Mouse (Mus musculus) liver, embryonic 12.5 days (tissue): ENCODE results near the gene Gas1. TPM values are rescaled to one million over a fixed set of nuclear protein-coding genes. Genes with fewer than 3 reads are reported as not detected.
A peak's percentile ranks its signal among the peaks of the same experiment; 100 is the strongest.

Source experiments
- ATAC-seq: fragments of 200-750 bp; cut with Nextera tagmentation; 2 replicates; pipeline ENCODE4 v1.8.0; 2017; ENCODE audit warnings: moderate number of reproducible peaks, mild to moderate bottlenecking, moderate library complexity
- H3K27ac ChIP-seq: fragments of 300-500 bp; sonication (generic); 2 replicates; pipeline ENCODE4 v1.5.1; 2016; ENCODE audit warnings: mild to moderate bottlenecking
- H3K27me3 ChIP-seq: fragments of 300-500 bp; sonication (generic); replicated peaks from 2 replicates; pipeline ENCODE4 v1.6.1; 2016; ENCODE audit warnings: mild to moderate bottlenecking, moderate library complexity
- H3K36me3 ChIP-seq: fragments of 300-500 bp; sonication (generic); 2 replicates; pipeline ENCODE4 v1.6.1; 2016; ENCODE audit warnings: mild to moderate bottlenecking, moderate library complexity
- H3K4me1 ChIP-seq: fragments of 300-500 bp; sonication (generic); 2 replicates; pipeline ENCODE4 v1.6.1; 2016
- H3K4me2 ChIP-seq: fragments of 300-500 bp; sonication (generic); 2 replicates; pipeline ENCODE4 v1.6.1; 2016; ENCODE audit warnings: mild to moderate bottlenecking, moderate library complexity
- H3K4me3 ChIP-seq: fragments of 300-500 bp; sonication (generic); 2 replicates; pipeline ENCODE4 v1.5.1; 2016; ENCODE audit warnings: mild to moderate bottlenecking, moderate library complexity
- H3K9ac ChIP-seq: fragments of 300-500 bp; sonication (generic); 2 replicates; pipeline ENCODE4 v1.6.1; 2016; ENCODE audit warnings: mild to moderate bottlenecking, moderate library complexity
- H3K9me3 ChIP-seq: fragments of 300-500 bp; sonication (generic); replicated peaks from 2 replicates; pipeline ENCODE4 v1.6.1; 2016; ENCODE audit warnings: mild to moderate bottlenecking, moderate library complexity
- WGBS: fragments of 180-500 bp; shearing (Covaris S2); methylation state at CpG from one replicate; pipeline ENCODE4 v1.1.7; 2016; ENCODE audit not compliant: insufficient replicate concordance; 5-methylcytosine and 5-hydroxymethylcytosine counted together
- polyA plus RNA-seq: library from polyadenylated mRNA; unstranded; fragments of >200 nt; fragmentation: Nextera tagmentation; extraction: Ambion mirVana; gene quantifications from 2 replicates; pipeline ENCODE4 v1.2.1, GENCODE M21; 2016

Gene Gas1
- polyA plus RNA-seq, 1 experiment from 2014 or later = 11.9 TPM

GRCm38 (mm10) chr13:60172366-60173017 lies 4.7 kb downstream of the Gas1 start:
- Histone ChIP-seq H3K27me3 (peaks cover 71% of the 10 kb centered on the region), H3K36me3 (no peaks in the 10 kb centered on the region), H3K4me2 (no peak overlapping the region)

DNA sequence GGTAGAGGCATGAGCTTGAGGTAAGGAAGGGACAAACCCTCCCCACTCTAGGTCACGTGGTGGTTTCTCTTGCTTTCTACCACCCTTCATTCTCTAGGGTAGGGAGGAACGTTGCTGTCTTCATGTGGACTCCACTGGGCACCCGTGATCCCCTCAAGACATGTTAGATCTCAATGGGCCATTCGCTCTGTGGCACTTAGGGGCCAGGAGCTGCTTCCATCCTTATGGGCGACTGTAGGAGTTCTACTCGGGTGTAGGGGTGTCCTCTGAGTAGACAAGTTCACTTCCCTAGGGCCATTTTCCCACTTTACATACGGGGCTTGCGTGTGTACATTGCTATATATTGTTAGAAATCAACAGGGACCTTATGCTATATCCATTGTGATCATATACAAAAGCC lies 5.4 kb downstream of the Gas1 start:
- H3K9me3 ChIP-seq = no peaks in the 10 kb centered on the region
- no peak for ATAC-seq
- H3K4me3 ChIP-seq = no peak overlapping the region
- WGBS = 61% methylated on average over 8 of the region's 8 CpGs
- H3K4me1 ChIP-seq = peaks cover 11% of the 10 kb centered on the region; the same call in 1 of the 2 replicates
- peaks cover 64% of the 10 kb centered on the region for H3K27me3 ChIP-seq
- H3K9ac ChIP-seq = no peak overlapping the region
- H3K4me2 ChIP-seq = no peak overlapping the region
- H3K36me3 ChIP-seq = no peaks in the 10 kb centered on the region
- H3K27ac ChIP-seq = no peak overlapping the region

More at GRCm38 (mm10) chr13:60172366-60173017, 4.7 kb downstream of the Gas1 start:
- ATAC-seq = no peak
- Histone ChIP-seq H3K27ac (no peak overlapping the region), H3K4me1 (peaks cover 11% of the 10 kb centered on the region; the same call in 1 of the 2 replicates), H3K4me3 (no peak overlapping the region), H3K9me3 (no peaks in the 10 kb centered on the region), H3K9ac (no peak overlapping the region)
- WGBS = 37% methylated on average over 7 of the region's 7 CpGs

DNA sequence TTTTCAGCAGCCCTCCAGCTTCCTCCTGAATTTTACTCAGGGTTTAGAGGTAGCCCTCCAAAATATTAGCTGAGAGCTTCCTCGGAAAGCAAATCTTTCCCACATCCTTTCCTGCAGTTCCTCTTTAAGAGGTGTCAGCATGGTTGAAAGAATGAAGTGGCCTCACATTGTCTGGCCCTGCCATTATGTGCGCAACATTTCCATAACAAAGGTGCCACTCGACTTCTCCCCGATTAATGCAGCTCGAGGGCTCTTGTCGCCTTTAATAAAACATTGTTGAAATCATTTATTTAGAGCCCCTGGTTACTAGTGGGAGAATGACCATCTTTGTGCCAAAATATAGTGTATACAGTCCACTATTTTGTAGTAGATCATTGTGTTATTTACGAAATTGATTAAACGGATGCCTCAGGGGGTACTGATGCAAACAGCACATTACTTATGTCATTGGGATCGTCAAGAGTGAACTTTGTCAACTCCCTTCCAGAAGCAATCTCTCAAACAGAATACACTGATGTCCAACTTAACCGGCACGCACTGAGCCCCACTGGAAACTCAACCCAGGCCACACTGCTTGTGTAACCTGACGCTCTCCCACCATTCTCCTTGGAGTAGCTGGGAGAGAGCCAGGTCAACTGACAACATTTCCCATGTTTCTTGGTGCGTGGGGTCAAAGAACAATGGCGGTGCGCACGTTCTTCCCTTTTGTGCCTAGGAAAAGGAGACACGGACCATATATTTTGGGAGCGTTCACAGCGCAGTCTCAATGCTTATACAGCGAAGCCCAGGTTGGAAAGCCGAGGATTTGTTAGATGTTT lies 6.1 kb downstream of the Gas1 start:
- Histone ChIP-seq H3K4me2 (no peak overlapping the region), H3K9ac (no peak overlapping the region), H3K36me3 (no peaks in the 10 kb centered on the region), H3K27ac (no peak overlapping the region), H3K9me3 (no peaks in the 10 kb centered on the region), H3K4me1 (peaks cover 9% of the 10 kb centered on the region; the same call in 1 of the 2 replicates), H3K27me3 (peaks cover 57% of the 10 kb centered on the region), H3K4me3 (no peak overlapping the region)
- 65% methylated on average over 21 of the region's 21 CpGs for WGBS
- ATAC-seq = no peak

DNA sequence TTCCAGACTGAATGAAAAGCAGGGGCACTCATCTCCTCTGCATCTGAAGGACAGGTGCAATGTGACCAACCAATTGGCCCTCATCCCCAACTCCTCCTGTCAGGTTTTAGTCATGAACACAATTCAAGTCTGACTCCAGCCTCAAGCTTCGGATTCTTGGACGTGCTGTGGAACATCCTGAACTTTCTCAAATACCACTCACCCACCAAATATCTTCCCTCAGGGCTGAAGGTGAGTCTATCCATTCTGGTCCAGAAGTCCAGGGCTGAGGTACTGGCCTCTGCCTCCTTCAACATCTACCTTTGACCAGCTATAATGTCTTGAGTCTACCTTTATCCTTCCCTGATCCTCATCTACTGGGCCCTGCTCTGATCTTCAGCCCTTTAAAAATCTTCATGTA lies 8.1 kb downstream of the Gas1 start:
- Histone ChIP-seq H3K4me3 (no peak overlapping the region), H3K27ac (no peak overlapping the region), H3K9ac (no peak overlapping the region), H3K27me3 (peaks cover 37% of the 10 kb centered on the region), H3K9me3 (no peaks in the 10 kb centered on the region), H3K4me1 (no peaks in the 10 kb centered on the region), H3K36me3 (no peaks in the 10 kb centered on the region), H3K4me2 (no peak overlapping the region)
- 69% methylated on average over 2 of the region's 2 CpGs for WGBS
- ATAC-seq = no peak

- Histone ChIP-seq H3K9ac (no peak overlapping the region), H3K27me3 (no peaks in the 10 kb centered on the region), H3K27ac (no peak overlapping the region), H3K4me3 (no peak overlapping the region), H3K4me1 (no peaks in the 10 kb centered on the region), H3K9me3 (0 out of 2 replicates have a peak, but pooled peaks cover 3% of the 10 kb centered on the region), H3K36me3 (no peaks in the 10 kb centered on the region), H3K4me2 (no peak overlapping the region)
- no peak for ATAC-seq
- whole genome bisulfite sequencing = 43% methylated on average over 19 of the region's 19 CpGs
Measured at GRCm38 (mm10) chr13:60156294-60157126, 20.7 kb downstream of the Gas1 start.

- H3K4me3 ChIP-seq = no peak overlapping the region
- no peak overlapping the region for H3K27ac ChIP-seq
- H3K9ac ChIP-seq = no peak overlapping the region
- 0 out of 2 replicates have a peak, but pooled peaks cover 3% of the 10 kb centered on the region for H3K9me3 ChIP-seq
- H3K27me3 ChIP-seq = no peaks in the 10 kb centered on the region
- no peaks in the 10 kb centered on the region for H3K36me3 ChIP-seq
- H3K4me2 ChIP-seq = no peak overlapping the region
- 64% methylated on average over 3 of the region's 3 CpGs for WGBS
- no peak for ATAC-seq
- H3K4me1 ChIP-seq = no peaks in the 10 kb centered on the region
Measured at GRCm38 (mm10) chr13:60154170-60154569, 23.0 kb downstream of the Gas1 start.

GRCm38 (mm10) chr13:60148235-60148634 lies 28.9 kb downstream of the Gas1 start:
- no peaks in the 10 kb centered on the region for H3K9me3 ChIP-seq

GRCm38 (mm10) chr13:60147857-60148181 lies 29.3 kb downstream of the Gas1 start:
- Histone ChIP-seq H3K9me3 (no peaks in the 10 kb centered on the region), H3K27ac (no peak overlapping the region), H3K36me3 (no peaks in the 10 kb centered on the region), H3K9ac (no peak overlapping the region), H3K27me3 (peaks cover 11% of the 10 kb centered on the region; the same call in 1 of the 2 replicates), H3K4me3 (no peak overlapping the region), H3K4me2 (no peak overlapping the region), H3K4me1 (no peaks in the 10 kb centered on the region)
- WGBS = 56% methylated on average over 2 of the region's 2 CpGs
- no peak for ATAC-seq

More at GRCm38 (mm10) chr13:60148235-60148634, 28.9 kb downstream of the Gas1 start:
- Histone ChIP-seq H3K4me3 (no peak overlapping the region), H3K4me2 (no peak overlapping the region), H3K27me3 (peaks cover 11% of the 10 kb centered on the region; the same call in 1 of the 2 replicates), H3K36me3 (no peaks in the 10 kb centered on the region), H3K9ac (no peak overlapping the region), H3K4me1 (no peaks in the 10 kb centered on the region), H3K27ac (no peak overlapping the region)
- ATAC-seq = no peak
- 55% methylated on average over 3 of the region's 3 CpGs for WGBS

GRCm38 (mm10) chr13:60146994-60147856 lies 29.9 kb downstream of the Gas1 start:
- Histone ChIP-seq H3K27ac (no peak overlapping the region), H3K9me3 (no peaks in the 10 kb centered on the region), H3K4me1 (no peaks in the 10 kb centered on the region), H3K4me3 (peak overlapping the region; percentile 5; the same call in 1 of the 2 replicates), H3K27me3 (peaks cover 11% of the 10 kb centered on the region; the same call in 1 of the 2 replicates), H3K4me2 (peak overlapping the region; percentile 36), H3K9ac (no peak overlapping the region), H3K36me3 (no peaks in the 10 kb centered on the region)
- WGBS = 9% methylated on average over 21 of the region's 21 CpGs
- no peak for ATAC-seq

DNA sequence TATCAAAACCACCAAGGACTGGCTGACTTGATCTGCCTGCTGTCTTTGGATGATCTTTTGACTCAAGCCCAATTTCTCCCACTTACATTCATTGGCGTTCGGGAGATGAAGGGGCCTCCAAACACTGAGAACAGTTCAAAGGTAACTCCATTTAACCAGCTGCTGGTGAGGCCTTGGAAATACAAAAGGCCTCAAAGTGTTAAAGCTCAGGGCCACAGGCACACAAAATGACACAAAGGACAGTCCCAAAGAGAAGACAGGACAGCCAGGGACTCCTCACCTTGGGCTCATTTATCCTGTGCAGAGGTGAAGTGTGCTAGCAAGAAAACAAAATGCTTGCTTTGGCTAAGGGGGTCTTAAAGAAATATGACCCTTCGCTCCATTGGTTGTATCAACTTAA lies 30.9 kb downstream of the Gas1 start:
- no peaks in the 10 kb centered on the region for H3K4me1 ChIP-seq
- peaks cover 11% of the 10 kb centered on the region; the same call in 1 of the 2 replicates for H3K27me3 ChIP-seq
- no peak overlapping the region for H3K4me3 ChIP-seq
- no peak overlapping the region for H3K4me2 ChIP-seq
- H3K27ac ChIP-seq = no peak overlapping the region
- no peak for ATAC-seq
- H3K9me3 ChIP-seq = no peaks in the 10 kb centered on the region
- 57% methylated on average over 3 of the region's 3 CpGs for WGBS
- H3K36me3 ChIP-seq = no peaks in the 10 kb centered on the region
- H3K9ac ChIP-seq = no peak overlapping the region

GRCm38 (mm10) chr13:60136962-60137361 lies 40.2 kb downstream of the Gas1 start:
- H3K36me3 ChIP-seq = no peaks in the 10 kb centered on the region
- no peak overlapping the region for H3K27ac ChIP-seq
- H3K4me3 ChIP-seq = no peak overlapping the region
- no peaks in the 10 kb centered on the region for H3K9me3 ChIP-seq
- 62% methylated on average over 4 of the region's 4 CpGs for WGBS
- H3K27me3 ChIP-seq = no peaks in the 10 kb centered on the region
- no peak overlapping the region for H3K9ac ChIP-seq
- H3K4me1 ChIP-seq = no peaks in the 10 kb centered on the region
- no peak for ATAC-seq
- no peak overlapping the region for H3K4me2 ChIP-seq
